Mouse (Mus musculus) left cerebral cortex, adult 8-10 months (tissue): ENCODE data around the gene Tnks1bp1. TPM values are rescaled to one million over a fixed set of nuclear protein-coding genes. Genes with fewer than 3 reads are reported as not detected.

Experiments used
- DNase-seq, 2 experiments: peaks; one replicate each; pipeline ENCODE4 v3.0.0; 2022; ENCODE audit warnings: low spot score in 2 of 2
- total RNA-seq, 4 experiments: library from RNA; stranded (reverse); gene quantifications; 2 replicates each; pipeline ENCODE4 v1.2.4; 2022

Tnks1bp1 gene
- total RNA-seq, 4 experiments from 2014 or later: 96.3 to 122 (median 110) TPM

DNA sequence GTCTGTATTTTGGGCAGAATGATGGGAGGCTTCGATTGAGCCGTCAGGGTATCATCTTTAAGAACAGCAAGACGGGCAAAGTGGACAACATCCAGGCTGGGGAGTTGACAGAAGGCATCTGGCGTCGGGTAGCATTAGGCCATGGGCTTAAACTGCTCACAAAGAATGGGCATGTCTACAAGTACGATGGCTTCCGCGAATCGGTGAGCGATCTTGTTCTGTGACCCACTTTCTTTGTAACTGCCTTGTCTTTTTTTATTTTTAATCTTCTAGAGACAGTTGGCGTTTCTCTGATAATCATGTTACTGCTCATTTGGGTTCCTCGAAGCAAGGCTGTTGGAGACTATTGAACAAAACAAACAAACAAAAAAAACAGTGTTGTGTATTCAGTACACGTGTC lies 9.5 kb upstream of the Tnks1bp1 start:
- DNase-seq: no peak

DNA sequence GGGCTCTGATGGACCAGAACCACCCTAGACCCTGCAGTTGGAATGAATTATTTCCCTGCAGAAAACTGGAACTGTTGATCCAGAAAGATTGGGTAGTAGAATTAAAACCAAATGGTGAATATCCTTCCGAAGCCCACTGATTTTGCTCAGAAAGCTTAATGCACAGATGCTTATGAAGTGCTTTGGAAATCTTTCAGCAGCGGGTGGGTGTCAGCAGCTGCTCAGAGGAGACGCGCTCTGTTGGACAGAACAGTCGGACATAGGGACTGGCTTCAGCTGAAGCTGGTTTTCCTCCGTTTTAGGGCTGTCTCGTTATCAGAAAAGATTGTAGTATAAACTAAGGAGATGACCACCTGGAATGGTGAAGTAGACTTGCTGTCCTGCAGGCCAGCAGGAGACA lies 4.2 kb upstream of the Tnks1bp1 start:
- DNase-seq: no peak

DNA sequence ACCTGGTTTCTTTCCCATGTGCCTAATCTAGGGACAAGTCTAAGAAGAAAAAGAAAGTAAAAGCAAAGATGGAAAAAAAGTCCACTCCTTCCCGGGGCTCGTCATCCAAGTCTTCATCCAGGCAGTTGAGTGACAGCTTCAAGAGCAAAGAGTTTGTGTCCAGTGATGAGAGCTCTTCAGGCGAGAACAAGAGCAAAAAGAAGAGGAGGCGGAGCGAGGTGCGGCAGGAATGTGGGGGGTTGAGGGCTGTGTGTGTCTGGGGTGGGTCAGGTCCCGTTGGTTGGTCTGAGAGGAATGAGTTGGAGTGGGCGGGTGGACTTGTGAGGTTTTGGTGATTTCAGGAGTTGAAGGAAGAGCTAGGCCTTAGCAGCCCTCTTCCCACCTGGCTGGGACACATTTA lies 1.6 kb upstream of the Tnks1bp1 start:
- no peak for DNase-seq

DNA sequence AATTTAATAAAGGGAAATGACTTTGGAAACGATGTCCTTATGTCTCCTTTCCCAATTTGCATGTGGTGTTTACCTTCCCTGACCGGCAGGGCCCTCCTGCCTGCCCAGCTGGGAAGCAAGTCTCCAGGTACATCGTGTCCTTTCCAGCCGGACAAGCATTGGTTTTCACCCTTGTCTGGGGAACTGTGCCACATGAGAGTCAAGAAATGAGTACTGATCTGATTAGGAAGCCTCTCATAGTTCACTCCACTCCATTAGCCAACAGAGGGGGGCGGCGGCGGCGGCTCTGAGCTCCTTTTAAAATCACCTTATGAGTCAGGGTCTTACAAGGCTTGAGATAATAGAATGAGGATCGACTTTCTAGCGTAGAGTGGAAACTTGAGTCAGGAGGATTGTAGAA lies 741 bp upstream of the Tnks1bp1 start:
- no peak for DNase-seq

DNA sequence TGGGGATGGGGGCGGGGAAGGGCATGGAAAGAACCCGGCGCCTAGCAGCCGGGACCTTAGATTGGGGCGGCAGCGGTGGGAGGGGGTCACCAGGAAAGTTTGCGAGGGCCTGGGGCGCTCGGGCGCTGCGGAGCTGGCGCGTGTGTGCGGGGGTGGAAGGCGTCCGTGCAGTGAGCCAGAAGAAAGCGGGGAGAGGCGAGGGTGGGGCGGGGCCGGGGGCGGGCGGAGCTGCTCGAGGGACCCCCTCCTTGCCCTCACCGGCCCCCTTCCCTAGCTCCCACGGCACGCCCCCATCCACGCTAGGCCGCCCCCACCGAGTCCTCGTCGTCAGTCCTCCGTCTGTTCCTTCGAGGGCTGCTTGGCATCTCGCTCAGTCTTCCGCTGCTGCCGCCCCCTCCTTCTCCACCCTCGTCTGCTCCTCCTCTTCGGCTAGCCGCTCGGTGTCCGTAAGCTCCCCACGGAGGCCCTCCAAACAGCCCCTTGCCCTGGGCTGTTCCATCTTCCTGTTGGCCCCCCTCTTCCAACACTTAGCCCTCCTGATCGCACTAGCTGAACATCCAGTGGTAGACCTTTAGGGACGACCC lies 438 bp downstream of the Tnks1bp1 start:
- DNase-seq: peak; percentile 41 to 75

DNA sequence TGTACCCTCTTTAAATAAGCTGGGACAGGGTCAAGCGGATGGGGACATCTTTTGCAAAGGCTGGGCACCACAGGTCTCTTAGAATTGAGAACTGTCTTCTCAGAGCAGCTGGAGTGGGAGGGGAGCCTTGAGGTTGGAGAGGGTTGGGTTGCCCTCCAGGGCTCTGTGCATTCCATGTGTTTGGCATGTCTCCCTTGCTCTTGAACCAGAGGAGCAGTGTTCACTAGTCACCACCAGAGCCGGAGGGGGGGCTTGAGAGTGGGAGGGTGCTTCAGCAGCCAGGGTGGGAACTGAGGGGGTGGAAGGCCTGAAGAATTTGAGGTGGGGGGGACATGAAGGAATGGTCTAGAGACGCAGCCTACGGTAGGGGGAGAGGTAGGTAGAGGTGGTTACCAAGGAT lies 1.5 kb downstream of the Tnks1bp1 start:
- DNase-seq: no peak

DNA sequence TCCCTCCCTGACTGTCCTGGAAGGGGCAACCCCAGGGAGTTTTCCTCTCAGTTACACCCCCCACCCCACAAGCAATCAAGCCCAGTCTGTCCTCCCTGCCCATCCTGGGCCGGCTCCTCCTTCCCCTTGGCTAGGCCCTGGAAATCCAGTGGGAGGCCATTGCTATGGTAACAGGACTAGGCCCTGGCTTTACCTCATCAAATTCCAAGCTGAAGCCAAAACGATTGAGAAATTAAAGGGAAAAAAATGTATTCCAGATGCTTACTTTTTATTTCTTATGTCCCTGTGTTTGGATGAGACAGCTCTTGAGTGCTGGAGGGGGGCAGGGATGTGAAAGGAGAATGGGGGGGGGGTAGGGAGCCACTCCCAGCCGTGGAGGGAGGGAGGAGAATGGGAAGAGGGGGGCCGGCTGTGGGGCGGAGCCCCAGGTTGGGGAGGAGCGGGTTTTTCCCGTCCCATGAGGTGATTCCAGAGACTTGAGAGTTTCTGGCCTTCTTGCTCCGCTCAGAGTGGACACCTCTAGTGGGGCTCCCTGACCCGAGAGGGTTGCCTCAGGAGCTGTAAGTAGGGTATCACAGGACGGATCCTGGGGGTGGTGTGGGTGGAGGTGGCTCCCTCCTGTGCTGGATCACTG lies 2.3 kb downstream of the Tnks1bp1 start:
- DNase-seq: peak in 1 of 2 experiments; percentile 63

DNA sequence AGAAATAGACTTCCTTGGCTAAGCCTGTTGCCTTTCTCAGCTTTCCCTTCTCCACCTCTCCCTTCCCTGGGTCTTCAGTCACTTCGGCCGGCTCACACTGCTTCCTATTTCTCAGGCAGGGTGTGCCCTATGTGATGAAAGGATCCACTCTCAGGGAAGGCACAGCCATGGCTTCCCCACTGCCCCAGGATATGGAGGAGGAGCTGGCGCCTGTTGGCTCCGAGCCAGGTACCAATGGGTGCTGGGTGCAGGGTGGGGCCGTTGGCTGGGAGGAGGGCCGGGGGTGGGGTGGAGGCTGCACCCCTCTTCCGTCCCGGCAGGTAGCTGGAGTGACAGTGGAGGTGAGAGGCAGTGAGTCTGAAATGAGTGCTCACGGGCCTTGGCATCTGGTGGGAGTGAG lies 2.9 kb downstream of the Tnks1bp1 start:
- no peak for DNase-seq

DNA sequence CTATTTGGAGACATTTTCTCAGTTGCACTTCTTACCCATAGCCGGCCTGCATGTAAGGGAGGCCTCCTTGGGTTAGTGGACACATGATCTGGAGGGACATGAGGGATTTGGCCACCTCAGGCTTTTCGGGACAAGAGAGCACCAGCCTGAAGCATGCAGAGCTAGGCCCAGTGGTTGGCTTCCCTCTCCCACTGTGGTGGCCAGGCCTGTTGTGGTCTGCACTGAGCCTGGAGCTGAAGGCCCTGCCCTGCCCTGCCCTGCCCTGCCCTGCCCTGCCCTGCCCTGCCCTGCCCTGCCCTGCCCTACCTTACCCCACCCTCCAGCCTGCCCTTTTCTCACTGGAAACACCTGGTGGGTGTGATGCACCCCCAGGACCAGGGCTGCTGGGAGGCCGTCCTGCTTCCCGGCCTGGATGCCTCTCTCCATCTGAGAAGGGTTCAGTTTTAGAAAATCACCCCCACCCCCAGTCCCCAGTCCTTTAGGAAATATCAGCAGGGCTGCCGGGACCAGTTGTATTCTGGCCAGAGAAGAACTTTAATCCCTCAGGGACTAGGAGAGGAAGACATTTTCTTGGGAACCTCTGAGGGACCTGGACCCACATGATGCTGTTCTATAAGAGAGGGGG lies 5.5 kb downstream of the Tnks1bp1 start:
- DNase-seq: no peak

DNA sequence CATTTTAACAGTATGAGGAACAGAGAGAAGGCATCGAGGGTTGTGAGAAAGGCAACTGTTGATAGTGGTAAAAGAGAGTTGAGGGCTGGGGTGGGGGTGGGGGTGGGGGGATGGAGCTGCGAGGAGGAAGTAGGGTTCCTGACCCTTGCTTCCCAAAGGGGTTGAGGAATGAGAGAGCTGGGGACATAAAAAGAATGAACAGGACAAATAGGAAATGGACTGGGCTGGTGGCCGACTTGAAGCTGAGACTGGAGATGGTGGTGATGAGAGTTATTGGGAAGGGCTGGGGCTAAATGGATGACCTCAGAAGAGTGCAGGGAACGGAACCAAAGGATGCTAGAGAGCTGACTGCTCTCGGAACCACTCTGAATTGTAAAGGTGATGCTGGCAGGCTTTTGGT lies 8.9 kb downstream of the Tnks1bp1 start:
- DNase-seq: no peak

DNA sequence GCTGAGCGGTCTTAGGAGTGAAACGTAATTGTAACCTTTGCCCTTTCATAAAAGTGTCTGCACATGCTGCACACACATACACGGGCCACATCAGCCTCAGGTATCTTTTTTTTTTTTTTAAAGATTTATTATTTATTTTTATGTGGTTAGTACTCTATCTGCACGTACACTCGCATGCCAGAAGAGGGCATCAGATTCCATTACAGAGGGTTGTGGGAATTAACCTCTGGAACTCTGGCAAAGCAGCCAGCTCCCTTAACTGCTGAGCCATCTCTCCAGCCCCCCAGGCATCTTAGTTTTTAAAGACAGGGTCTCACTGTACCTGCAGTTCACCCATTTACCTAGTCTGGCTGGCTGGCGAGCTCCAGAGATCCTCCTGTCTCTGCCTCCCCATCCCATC lies 11.9 kb downstream of the Tnks1bp1 start:
- DNase-seq: no peak

DNA sequence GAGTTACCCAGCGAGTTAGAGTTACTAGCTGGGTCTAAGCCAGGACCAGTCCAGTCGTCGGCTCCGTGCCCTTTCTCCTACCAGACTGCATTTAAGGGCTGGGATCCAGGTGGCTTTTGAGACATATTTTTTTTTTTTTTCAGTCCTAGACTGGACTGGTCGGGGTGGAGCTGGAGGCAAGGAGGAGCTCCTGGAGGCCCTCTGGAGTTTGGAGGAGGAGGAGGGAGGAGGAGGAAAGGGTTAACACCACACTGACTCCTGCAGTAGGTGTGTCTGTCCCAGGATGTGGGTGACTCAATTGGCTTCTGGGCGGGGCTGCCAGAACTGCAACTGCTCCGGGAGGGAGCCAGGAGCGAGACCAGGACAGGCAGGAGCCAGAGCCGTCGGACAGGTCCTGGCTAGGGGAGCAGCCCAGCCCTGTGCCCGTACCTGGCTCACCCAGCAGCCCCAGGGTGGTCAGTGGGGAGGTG lies 12.8 kb downstream of the Tnks1bp1 start:
- DNase-seq: no peak

DNA sequence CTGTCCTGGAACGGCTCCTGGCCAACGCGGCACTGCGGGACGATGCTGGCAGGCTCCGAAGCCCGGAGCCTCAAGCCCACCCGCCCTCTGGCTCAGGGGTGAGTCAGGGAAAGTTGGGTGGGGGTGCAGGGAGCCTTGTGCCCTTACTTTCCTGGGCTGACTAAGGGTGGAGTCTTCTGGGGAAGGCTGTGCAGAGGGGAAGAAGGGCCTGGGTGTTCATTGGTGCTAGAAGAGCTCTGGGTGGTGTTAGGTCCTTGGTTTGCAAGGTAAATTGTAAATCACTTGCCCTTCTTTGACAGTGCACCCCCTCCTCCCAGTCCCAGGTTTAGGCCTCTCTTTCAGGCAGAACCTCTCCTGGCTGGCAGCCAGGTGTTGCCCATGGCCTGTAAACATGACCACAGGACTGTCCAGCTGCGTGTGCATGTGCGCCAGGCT lies 13.3 kb downstream of the Tnks1bp1 start:
- no peak for DNase-seq

DNA sequence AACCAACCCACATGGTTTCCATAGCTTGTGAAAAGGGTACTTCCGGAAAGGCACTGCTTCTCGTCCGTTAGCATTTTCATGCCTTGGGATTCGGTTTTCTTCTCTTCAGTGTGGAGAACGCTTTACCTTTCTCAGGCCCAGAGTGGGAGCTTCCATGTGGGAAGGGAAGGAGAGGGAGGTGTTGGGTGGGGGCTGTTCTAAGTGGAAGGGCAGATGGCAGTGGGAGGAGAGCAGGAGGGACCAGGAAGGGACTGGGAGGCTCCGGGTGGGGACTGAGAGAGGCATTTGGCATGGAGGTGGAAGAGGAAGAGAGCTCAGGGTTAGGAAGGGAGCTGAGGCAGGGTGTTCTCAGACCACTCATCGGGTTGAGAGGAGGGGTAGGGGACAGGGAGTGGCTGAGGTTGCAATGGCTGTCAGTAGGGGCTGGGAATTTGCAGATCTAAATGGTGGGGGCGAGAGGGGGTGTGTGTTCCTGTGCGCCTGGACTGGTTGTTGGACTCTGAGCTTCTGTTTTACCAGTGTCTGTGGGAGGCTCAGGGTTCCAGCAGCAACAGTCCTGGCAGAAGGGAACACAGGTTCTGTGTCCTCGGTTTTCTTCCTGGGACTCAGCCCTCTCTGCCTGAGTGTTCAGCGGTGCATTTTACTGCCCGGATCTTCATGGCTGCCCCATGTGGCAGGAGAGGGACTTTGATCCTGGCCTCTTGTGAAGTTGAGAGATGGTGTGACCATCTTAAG lies 17.5 kb downstream of the Tnks1bp1 start:
- DNase-seq: peak in 1 of 2 experiments; percentile 57

DNA sequence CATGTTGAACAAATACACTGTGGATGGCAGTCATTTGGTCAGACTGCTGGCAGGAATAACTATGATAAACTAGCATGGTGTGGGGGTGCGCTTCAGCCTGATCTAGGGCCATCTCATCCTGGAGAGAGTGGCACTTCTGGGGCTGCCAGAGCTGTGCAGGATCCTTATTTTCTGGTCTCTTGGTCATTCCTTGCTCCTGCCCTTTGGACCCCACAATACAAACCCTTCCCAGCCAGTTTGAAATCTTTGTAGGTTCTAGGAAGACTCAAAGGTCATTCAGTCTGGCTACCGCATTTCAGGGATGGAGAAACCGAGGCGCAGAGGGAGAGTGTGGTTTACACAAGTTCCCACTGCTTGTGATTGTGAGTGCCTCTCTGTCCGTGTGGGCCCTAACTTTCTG lies 19.1 kb downstream of the Tnks1bp1 start:
- DNase-seq: no peak

DNA sequence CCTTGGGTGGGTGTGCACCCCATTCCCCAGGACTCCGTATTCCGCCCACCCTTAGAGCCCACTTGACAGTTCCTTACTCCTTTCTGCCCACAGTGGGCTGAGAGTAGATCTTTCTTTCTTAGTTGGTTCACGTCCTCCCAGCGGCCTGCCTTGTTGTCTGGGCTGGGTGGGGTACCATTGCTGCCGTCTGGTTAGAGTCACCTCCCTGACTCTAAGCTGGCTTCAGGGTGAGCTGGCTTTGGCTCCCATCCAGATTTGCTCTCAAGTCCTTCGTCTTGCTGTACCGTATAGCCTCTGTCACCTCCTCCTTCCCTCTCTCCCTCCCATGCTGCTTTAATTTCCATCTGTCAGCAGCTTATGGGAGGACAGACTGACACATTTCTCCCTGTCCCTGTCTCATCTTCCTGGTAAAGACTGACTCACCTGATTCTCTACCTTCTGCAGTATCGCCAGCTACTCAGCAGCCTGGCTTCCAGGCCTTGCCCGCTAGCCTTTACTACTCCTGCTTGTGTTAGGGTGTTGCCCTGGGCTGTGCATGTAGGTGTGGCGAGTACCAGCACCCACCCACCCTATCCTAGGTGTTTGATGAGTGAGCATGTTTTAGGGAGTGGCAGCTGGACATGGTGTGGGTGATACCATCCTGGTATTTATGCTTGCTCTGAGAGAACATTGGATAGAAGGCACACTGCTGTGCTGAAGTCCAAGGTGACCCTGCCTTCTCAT lies 20.2 kb downstream of the Tnks1bp1 start:
- no peak for DNase-seq

DNA sequence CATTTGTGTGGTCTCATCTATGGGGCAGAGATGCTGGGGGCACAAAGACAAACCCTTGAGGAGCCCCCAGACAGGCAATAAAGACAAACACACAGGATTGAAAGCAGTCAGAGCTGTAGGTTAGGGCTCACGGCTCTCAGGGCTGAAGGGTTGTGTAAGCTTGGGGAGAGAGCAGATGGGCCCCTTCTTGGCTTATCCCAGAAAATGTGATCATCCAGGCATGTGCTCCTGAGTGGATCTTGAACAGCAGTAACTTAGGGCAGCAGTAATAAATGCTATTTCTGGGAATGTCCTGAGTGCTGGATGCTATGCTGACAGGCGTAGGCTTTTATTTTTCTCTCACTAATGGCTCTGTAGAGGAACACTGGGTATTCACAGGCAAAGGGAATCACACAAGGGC lies 20.8 kb downstream of the Tnks1bp1 start:
- no peak for DNase-seq

DNA sequence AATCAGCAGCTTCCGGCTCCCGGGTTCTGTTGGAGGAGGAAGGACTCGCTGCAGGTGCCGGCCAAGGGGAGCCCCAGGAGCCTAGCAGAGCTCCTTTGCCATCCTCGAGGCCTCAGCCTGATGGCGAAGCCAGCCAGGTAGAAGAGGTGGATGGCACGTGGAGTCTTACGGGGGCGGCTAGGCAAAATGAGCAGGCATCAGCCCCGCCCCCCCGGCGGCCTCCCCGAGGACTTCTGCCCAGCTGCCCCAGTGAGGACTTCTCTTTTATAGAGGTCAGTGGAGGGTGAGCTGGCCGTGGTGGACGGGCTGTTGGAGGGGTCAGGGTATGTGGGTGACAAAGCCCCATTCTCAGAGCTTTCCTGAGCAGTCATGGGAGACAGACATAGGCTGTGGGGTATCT lies 22.3 kb downstream of the Tnks1bp1 start:
- no peak for DNase-seq

DNA sequence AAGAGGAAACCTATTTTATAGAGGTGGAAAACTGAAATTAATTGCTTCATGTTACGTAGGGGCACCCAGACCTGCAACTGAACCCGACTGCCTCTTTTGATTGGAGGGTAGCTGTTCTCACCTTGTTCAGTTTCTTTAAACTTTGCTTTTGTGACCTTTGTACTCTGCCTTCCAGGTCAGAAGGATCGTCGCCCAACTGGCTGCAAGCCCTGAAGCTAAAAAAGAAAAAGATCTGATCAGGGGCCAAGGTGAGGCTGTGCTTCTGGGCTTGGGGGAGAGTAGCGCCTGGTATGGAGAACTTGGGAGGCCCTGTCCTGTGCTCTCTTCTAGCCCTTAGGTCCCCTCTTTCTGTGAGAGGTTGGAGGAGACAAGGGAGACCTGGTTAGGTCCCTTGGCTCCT lies 24.1 kb downstream of the Tnks1bp1 start:
- DNase-seq: no peak

DNA sequence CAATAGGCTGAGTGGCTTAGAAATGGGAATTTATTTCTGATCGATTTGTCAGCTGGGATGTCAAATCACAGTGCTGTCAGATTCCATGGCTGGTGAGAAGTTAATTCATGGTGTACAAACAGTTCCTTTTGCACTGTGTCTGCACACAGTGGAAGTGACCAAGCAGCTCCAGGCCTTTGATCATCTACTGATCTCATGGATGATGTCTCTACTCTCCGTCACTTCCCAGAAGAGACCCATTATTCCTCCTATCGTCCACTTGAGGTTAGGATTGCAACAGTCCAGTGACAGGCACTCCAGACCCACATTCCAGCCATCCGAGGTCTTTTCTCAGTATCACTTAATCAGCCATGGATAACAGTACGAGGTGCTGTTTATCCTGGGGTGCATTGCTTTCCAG lies 25.9 kb downstream of the Tnks1bp1 start:
- DNase-seq: no peak
